Comparison of ENCODE assay signal across 1 mouse cellular context in the genomic region with DNA sequence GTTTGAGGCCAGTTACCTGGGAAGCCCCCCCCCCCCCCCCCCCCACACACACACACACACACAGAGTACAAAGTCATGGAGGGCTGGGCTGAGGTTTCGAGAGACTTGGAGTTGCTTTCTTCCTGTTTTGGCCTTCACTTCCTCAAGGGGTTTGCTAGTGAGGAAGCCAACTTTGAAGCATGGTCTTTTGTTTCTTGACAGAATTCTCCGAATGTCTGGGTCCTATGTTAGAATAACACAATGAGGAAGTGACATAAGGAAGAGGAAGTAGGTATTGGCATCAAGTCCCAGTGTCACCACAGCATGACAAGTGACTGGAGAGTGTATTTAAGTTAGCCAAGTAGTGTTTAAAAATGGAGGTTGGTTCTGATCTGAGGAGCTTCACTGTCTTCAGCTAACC.
TF ChIP-seq lines count a peak whose summit lies in the region.

No protein-coding gene starts in this region.

TF ChIP-seq in CH12.LX, 34 proteins besides CTCF, POLR2A, EP300 and RAD21 (continued from another document):
- TF ChIP-seq IRF4 (IDR thresholded peaks at IDR 0.05; ENCODE audit: low read depth, low read length) = peak; percentile 45; the same call in 1 of the 2 replicates
- no peak for TF ChIP-seq JUND (conservative IDR thresholded peaks at IDR 0.05; ENCODE audit: low read depth, low read length)
- TF ChIP-seq NRF1 (IDR thresholded peaks at IDR 0.05; ENCODE audit: low read depth, low read length) = no peak
- TF ChIP-seq NELFE (IDR thresholded peaks at IDR 0.05; ENCODE audit: low read depth, low read length) = no peak
- TF ChIP-seq SMC3 (IDR thresholded peaks at IDR 0.05; ENCODE audit: low read depth, low read length) = no peak
- peak; percentile 39; the same call in 1 of the 2 replicates for TF ChIP-seq MXI1 (IDR thresholded peaks at IDR 0.05; ENCODE audit: low read depth, low read length)
